Mouse (Mus musculus): ENCODE results near the gene Fam206a. TPM values are rescaled to one million over a fixed set of nuclear protein-coding genes. Genes with fewer than 3 reads are reported as not detected.

Gene Fam206a
- polyA plus RNA-seq, 1 experiment = 13.0 TPM

DNA sequence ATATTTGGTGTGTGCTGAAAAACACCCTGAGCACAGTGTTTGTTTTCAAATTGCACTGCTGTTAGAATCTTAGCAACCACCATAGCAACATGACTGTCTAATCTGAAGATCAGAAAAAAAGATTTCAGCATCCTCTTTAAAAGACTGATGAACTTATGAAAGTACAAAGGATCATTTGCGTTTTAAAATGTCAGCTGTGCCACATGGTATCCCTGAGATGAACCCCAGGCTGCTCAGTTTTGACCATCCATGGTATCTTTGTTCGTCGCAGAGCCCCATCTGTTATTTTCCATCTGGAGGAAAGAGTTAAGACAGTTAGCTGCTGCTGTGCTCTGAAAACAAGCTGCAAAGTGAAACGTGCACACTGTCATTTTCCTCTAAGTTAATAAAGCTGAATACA lies 10.0 kb downstream of the Fam206a start:
- H3K4me3 ChIP-seq (ENCODE audit: insufficient read depth, poor library complexity, severe bottlenecking) = no peak overlapping the region
- H3K79me3 ChIP-seq (ENCODE audit: low read depth) = no peaks in the 10 kb centered on the region
- no peak overlapping the region for H3ac ChIP-seq (ENCODE audit: control insufficient read depth, insufficient read length, low read depth)

DNA sequence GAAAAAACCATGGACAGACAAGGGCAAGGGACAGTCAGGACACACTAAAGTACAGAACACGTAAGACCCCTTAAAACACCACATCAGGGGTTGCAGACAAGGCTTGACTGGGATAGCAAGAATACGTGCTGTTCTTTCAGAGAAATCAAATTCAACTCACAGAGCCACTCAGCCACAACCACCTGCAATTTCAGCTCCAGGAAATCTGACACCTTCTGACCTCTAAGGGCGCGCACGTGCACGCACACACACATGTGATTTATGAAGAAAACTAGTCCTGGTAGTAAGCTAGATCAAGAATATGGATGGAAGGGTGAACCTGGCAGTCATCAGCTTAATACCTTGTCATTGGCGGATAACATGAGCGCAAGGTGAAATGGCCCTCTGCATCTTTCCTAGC lies 13.0 kb downstream of the Fam206a start:
- no peak for TF ChIP-seq MAX (IDR thresholded peaks at IDR 0.05)
- TF ChIP-seq CTCF (IDR thresholded peaks at IDR 0.05; ENCODE audit: control insufficient read depth, insufficient read depth, insufficient read length) = no peak
- no peak for TF ChIP-seq MYOD1 (IDR thresholded peaks at IDR 0.05; ENCODE audit: control insufficient read depth, insufficient read length, low read depth)
- Histone ChIP-seq H3K79me2 (ENCODE audit: control insufficient read depth, insufficient read depth) (no peaks in the 10 kb centered on the region), H3K4me3 (ENCODE audit: insufficient read depth, poor library complexity, severe bottlenecking) (no peak overlapping the region), H3K36me3 (ENCODE audit: control insufficient read depth, insufficient read depth) (peaks cover 44% of the 10 kb centered on the region), H3ac (ENCODE audit: control insufficient read depth, insufficient read length, low read depth) (no peak overlapping the region), H3K79me3 (ENCODE audit: low read depth) (no peaks in the 10 kb centered on the region), H3K27me3 (ENCODE audit: control insufficient read depth, insufficient read depth, insufficient read length) (no peaks in the 10 kb centered on the region)

More for the DNA sequence above, 10.0 kb downstream of the Fam206a start:
- TF ChIP-seq MAX (IDR thresholded peaks at IDR 0.05) = no peak
- no peak for TF ChIP-seq MYOD1 (IDR thresholded peaks at IDR 0.05; ENCODE audit: control insufficient read depth, insufficient read length, low read depth)
- no peak for TF ChIP-seq CTCF (IDR thresholded peaks at IDR 0.05; ENCODE audit: control insufficient read depth, insufficient read depth, insufficient read length)
- no peak for TF ChIP-seq USF1 (IDR thresholded peaks at IDR 0.05; ENCODE audit: low read depth)
- TF ChIP-seq CEBPB (IDR thresholded peaks at IDR 0.05; ENCODE audit: low read depth) = no peak
- TF ChIP-seq MYOG (IDR thresholded peaks at IDR 0.05; ENCODE audit: control insufficient read depth, extremely low read depth, insufficient read length) = no peak
- Histone ChIP-seq H3K79me2 (ENCODE audit: control insufficient read depth, insufficient read depth) (no peaks in the 10 kb centered on the region), H3K36me3 (ENCODE audit: control insufficient read depth, insufficient read depth) (peaks cover 46% of the 10 kb centered on the region), H3K27me3 (ENCODE audit: control insufficient read depth, insufficient read depth, insufficient read length) (no peaks in the 10 kb centered on the region)

DNA sequence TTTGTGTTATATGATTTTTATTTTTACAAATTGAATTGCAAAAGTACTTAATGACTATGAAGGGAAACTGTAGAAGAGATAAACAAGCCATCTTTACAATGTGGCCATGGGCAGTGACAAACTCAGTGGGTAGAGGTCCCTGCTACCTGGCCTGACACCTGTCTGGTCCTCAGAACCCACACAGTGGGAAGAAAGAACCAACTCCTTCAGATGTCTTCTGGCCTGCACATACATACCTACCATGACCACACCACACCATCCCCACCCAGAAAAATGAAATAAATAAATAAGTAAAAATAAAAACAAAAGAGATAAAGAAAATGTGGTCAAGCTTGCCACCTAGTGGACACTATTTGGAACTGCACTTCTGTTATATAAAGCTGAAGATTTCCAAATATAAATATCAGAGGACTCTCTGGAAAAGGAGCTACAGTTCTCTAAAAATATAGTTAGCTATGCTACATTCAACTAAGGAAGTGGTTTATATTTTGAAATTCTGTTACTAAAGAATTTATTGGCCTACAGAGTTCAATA lies 17.9 kb downstream of the Fam206a start:
- Histone ChIP-seq H3K79me3 (ENCODE audit: low read depth) (no peaks in the 10 kb centered on the region), H3K79me2 (ENCODE audit: control insufficient read depth, insufficient read depth) (no peaks in the 10 kb centered on the region), H3K4me3 (ENCODE audit: insufficient read depth, poor library complexity, severe bottlenecking) (no peak overlapping the region), H3K27me3 (ENCODE audit: control insufficient read depth, insufficient read depth, insufficient read length) (no peaks in the 10 kb centered on the region), H3K36me3 (ENCODE audit: control insufficient read depth, insufficient read depth) (peaks cover 26% of the 10 kb centered on the region), H3ac (ENCODE audit: control insufficient read depth, insufficient read length, low read depth) (no peak overlapping the region)
- TF ChIP-seq MAX (IDR thresholded peaks at IDR 0.05) (no peak), USF1 (IDR thresholded peaks at IDR 0.05; ENCODE audit: low read depth) (no peak), FOSL1 (IDR thresholded peaks at IDR 0.05; ENCODE audit: insufficient read depth, low read length, poor library complexity, severe bottlenecking) (no peak), CEBPB (IDR thresholded peaks at IDR 0.05; ENCODE audit: low read depth) (no peak), MYOG (IDR thresholded peaks at IDR 0.05; ENCODE audit: control insufficient read depth, extremely low read depth, insufficient read length) (no peak), MYOD1 (IDR thresholded peaks at IDR 0.05; ENCODE audit: control insufficient read depth, insufficient read length, low read depth) (no peak), CTCF (IDR thresholded peaks at IDR 0.05; ENCODE audit: control insufficient read depth, insufficient read depth, insufficient read length) (no peak)

DNA sequence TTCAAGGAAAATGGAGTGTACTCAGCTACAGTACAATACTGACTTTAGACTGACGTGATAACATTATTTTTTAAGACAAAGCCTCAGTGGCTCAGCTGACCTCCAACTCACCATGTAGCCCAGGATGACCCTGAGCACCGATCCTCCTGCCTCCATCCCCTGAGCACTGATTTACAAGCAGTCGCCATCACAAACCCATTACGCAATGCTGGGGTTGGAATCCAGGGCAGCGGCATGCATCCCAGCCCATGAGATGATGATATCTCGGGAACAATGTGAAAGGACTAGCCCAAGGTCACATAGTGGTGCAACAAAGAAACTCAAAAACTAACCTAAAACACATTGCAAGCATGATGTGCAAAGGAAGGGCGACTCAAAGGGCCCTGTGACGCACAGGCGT lies 22.1 kb downstream of the Fam206a start:
- Histone ChIP-seq H3K79me2 (ENCODE audit: control insufficient read depth, insufficient read depth) (no peaks in the 10 kb centered on the region), H3ac (ENCODE audit: control insufficient read depth, insufficient read length, low read depth) (no peak overlapping the region)
- no peak for TF ChIP-seq MYOD1 (IDR thresholded peaks at IDR 0.05; ENCODE audit: control insufficient read depth, insufficient read length, low read depth)
- TF ChIP-seq USF1 (IDR thresholded peaks at IDR 0.05; ENCODE audit: low read depth) = no peak
- no peak for TF ChIP-seq MAX (IDR thresholded peaks at IDR 0.05)
- TF ChIP-seq CEBPB (IDR thresholded peaks at IDR 0.05; ENCODE audit: low read depth) = peak; percentile 18
- TF ChIP-seq FOSL1 (IDR thresholded peaks at IDR 0.05; ENCODE audit: insufficient read depth, low read length, poor library complexity, severe bottlenecking) = no peak

DNA sequence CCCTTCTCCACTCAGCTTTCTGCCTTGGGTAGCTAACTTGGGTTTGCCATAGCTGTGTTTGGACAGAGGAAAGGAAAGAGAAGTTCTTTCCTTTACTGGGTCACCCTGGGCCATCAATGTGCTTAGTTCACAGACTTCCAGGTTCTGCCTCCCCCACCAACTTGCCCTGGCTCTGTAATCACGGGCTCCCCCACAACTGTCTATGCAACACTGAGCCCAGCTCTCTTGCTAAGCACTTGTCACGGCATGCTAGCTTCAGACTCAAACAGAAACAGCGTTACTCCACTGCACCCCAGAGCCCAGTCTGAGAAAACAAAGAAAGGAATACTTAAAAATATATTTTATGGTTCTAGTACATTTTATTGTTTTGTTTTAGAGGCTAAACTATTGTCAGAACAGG lies 26.8 kb downstream of the Fam206a start:
- no peaks in the 10 kb centered on the region for H3K27me3 ChIP-seq (ENCODE audit: control insufficient read depth, insufficient read depth, insufficient read length)
- no peak overlapping the region for H3K4me3 ChIP-seq (ENCODE audit: insufficient read depth, poor library complexity, severe bottlenecking)
- TF ChIP-seq MYOD1 (IDR thresholded peaks at IDR 0.05; ENCODE audit: control insufficient read depth, insufficient read length, low read depth) (no peak), CEBPB (IDR thresholded peaks at IDR 0.05; ENCODE audit: low read depth) (no peak)
- no peaks in the 10 kb centered on the region for H3K79me3 ChIP-seq (ENCODE audit: low read depth)
- peaks cover 68% of the 10 kb centered on the region for H3K36me3 ChIP-seq (ENCODE audit: control insufficient read depth, insufficient read depth)
- H3K79me2 ChIP-seq (ENCODE audit: control insufficient read depth, insufficient read depth) = no peaks in the 10 kb centered on the region
- H3ac ChIP-seq (ENCODE audit: control insufficient read depth, insufficient read length, low read depth) = no peak overlapping the region

More for the DNA sequence above, 22.1 kb downstream of the Fam206a start:
- Histone ChIP-seq H3K79me3 (ENCODE audit: low read depth) (no peaks in the 10 kb centered on the region), H3K4me3 (ENCODE audit: insufficient read depth, poor library complexity, severe bottlenecking) (no peak overlapping the region), H3K36me3 (ENCODE audit: control insufficient read depth, insufficient read depth) (peaks cover 44% of the 10 kb centered on the region), H3K27me3 (ENCODE audit: control insufficient read depth, insufficient read depth, insufficient read length) (no peaks in the 10 kb centered on the region)

DNA sequence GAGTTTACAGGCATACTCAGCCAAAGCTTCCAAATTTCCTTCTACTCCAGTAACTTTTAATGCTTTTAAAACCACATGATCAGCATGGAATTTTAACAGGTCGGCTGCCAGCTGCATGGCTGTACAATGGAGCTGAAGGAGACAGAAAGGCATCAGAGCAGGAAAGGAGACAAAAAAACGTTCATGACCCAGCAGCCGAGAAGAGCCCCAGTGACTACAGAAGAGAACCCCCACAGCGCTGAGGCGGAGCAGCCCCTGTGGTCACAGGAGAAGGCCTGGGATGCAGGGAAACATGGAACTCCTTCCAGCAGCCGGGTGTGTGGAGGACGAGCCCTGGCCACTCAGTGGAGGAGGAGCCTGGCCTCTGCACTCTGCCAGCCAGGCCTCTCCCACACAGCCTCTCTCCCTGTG lies 27.4 kb downstream of the Fam206a start:
- Histone ChIP-seq H3K36me3 (ENCODE audit: control insufficient read depth, insufficient read depth) (peaks cover 71% of the 10 kb centered on the region), H3K27me3 (ENCODE audit: control insufficient read depth, insufficient read depth, insufficient read length) (no peaks in the 10 kb centered on the region), H3K79me2 (ENCODE audit: control insufficient read depth, insufficient read depth) (no peaks in the 10 kb centered on the region), H3K79me3 (ENCODE audit: low read depth) (no peaks in the 10 kb centered on the region), H3ac (ENCODE audit: control insufficient read depth, insufficient read length, low read depth) (no peak overlapping the region), H3K4me3 (ENCODE audit: insufficient read depth, poor library complexity, severe bottlenecking) (no peak overlapping the region)
- TF ChIP-seq USF1 (IDR thresholded peaks at IDR 0.05; ENCODE audit: low read depth) (no peak), FOSL1 (IDR thresholded peaks at IDR 0.05; ENCODE audit: insufficient read depth, low read length, poor library complexity, severe bottlenecking) (no peak), CEBPB (IDR thresholded peaks at IDR 0.05; ENCODE audit: low read depth) (no peak), MYOD1 (IDR thresholded peaks at IDR 0.05; ENCODE audit: control insufficient read depth, insufficient read length, low read depth) (no peak), MYOG (IDR thresholded peaks at IDR 0.05; ENCODE audit: control insufficient read depth, extremely low read depth, insufficient read length) (no peak)
